Mouse (Mus musculus): ENCODE results near the gene Tbc1d16. TPM values are rescaled to one million over a fixed set of nuclear protein-coding genes. Genes with fewer than 3 reads are reported as not detected.
A peak's percentile ranks its signal among the peaks of the same experiment; 100 is the strongest.

The Tbc1d16 gene
- polyA plus RNA-seq, 1 experiment from 2014 or later: 27.2 TPM

DNA sequence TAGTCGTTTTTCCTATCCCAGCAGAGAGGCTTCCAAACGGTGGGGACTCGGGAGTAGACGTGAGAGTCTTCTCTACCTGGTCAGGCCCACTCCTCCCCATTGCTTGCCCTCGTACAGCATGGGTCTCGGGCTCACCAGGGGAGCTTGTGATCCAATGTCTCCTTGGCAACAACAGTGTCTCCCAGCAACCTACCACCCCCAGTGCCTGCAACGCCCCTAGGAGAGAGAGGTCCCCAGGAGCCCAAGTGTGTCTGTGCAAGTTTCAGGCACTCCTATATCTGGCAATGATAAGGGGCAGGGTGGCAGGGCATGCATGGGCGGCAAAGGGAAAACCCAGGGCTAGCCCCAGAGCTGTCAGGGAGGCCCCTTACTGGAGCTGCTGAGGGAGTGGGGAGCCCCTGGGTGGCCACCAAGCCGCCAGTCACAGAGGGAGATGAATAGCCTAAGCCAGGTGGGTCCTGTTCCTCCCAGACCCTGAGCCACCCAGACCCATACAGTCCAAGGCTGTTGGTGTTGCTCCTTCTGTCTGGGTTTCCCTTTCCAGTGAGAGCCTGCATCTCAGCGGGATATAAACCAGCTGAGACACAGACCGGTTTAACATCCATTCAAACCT, 99.5 kb downstream of the Tbc1d16 start:
- Histone ChIP-seq H3K4me1 (peaks cover 54% of the 10 kb centered on the region), H3K27me3 (peaks cover 20% of the 10 kb centered on the region), H3K27ac (no peak overlapping the region), H3K9ac (no peak overlapping the region), H3K9me3 (peaks cover 5% of the 10 kb centered on the region; the same call in 1 of the 2 replicates), H3K4me3 (no peak overlapping the region), H3K36me3 (no peaks in the 10 kb centered on the region), H3K4me2 (replicated peaks) (0 out of 2 replicates have a peak overlapping the region, but pooled peaks have one; percentile 2)
- 47% methylated on average over 11 of the region's 11 CpGs for WGBS
- no peak for ATAC-seq (ENCODE audit: low FRiP score, low read depth)

DNA sequence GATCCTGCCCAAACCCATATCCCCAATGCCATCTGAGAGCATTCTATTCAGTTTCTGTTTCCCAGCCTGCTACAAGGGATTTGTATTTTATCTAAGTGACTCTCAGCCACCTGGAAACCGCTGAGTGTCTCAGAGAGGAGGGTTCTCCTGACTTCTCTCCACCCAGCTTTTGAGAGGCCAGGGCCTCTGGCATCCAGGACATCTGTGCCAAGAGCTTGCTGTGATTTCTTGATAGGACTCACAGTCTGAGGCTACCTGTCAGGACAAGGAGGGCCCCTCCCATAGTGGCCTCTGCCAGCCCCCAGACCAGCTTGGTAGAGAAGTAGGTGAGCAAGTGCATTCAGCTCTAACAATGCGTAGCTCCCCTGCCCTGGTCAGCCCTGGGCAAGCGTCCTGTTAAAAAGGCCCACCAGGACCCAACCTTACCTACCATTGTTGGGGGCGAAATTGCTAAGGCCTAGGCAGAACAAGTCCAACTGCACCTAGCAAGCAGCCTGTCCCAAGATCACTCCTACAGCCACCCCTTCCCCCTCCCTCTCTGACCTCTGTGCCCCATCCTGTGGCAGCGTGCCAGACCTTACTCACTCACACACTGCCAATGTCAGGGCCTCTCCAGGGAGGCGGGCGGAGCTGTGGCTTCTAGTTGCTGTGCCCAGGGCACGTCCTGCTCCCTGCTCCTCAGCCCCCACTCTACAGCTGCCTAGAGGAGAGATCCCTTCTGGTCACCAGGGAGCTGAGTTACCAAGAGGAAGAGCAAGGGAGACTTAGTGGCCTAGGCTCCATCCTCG, 100.4 kb downstream of the Tbc1d16 start:
- no peak for ATAC-seq (ENCODE audit: low FRiP score, low read depth)
- Histone ChIP-seq H3K27me3 (peaks cover 18% of the 10 kb centered on the region), H3K27ac (no peak overlapping the region), H3K4me3 (no peak overlapping the region), H3K9ac (no peak overlapping the region), H3K9me3 (peaks cover 5% of the 10 kb centered on the region; the same call in 1 of the 2 replicates), H3K4me1 (peaks cover 51% of the 10 kb centered on the region), H3K4me2 (replicated peaks) (no peak overlapping the region), H3K36me3 (no peaks in the 10 kb centered on the region)
- WGBS: 72% methylated on average over 9 of the region's 9 CpGs

DNA sequence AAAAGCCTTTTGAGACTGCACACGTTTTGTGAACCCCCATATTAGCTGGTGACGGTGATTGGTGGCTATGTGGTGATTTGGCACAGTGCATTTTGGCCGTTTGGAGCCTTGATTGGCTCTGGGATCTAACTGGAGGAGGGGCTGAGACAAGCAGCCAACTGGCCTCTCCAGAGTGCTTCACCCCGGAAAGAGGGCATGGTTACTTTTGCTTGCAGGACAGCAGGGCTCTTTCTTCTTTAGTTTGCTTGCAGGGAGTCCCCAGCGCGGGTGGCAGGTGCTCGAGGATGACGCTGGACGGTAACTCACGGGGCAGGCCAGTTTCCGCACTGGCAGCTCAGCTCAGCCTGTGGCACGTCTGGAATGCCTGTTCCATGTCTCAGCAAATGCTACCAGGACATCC, 101.2 kb downstream of the Tbc1d16 start:
- Histone ChIP-seq H3K4me1 (peaks cover 51% of the 10 kb centered on the region), H3K4me3 (no peak overlapping the region), H3K27me3 (peaks cover 18% of the 10 kb centered on the region), H3K9ac (no peak overlapping the region), H3K4me2 (replicated peaks) (peak overlapping the region; percentile 49), H3K36me3 (no peaks in the 10 kb centered on the region), H3K27ac (peak overlapping the region; percentile 67; the same call in 1 of the 2 replicates), H3K9me3 (peaks cover 5% of the 10 kb centered on the region; the same call in 1 of the 2 replicates)
- no peak for ATAC-seq (ENCODE audit: low FRiP score, low read depth)
- WGBS: 36% methylated on average over 12 of the region's 12 CpGs

DNA sequence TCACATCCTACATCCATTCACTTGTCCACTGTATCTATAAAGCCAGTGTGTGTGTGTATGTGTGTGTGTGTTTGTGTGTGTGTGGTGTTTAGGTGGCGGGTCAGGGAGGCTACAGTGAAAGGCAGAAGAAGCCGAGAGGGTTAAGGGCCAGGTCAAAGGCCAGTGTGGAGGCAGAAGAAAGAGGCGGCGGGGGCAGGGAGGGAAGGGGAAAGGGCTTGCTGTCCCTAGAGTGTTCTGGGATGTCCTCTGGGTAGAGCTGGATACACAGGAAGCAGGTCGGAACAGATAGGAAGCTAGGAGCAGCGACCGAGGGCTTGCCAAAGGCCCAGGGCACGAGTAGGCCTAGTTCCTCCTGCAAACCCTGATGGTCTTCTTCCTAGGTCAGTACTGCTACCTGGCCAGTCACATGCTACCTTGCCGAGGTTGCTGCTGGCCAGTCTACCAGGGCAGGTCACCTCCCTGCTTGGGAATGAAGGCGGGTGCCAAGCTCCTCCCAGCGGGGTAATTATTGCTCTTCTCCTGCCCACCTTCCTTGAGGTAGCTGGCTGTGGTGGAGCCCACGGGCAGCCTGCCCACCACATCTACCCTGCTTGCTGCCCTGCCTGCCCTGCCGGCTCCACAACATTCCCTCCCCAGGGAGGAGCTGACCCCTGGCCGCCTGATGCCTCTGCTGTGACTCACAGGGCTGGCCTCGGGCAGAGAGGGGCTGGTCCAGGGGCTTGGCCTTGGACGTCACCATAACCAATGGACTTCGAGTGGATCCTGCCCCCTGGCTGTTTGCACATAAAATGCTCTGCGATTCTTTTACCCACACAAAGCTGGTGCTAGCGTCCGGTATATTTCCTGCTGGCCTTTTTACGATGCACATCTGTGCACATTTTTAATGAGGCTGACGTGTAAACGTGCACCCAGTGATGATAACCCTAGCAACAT, 102.1 kb downstream of the Tbc1d16 start:
- no peak overlapping the region for H3K4me3 ChIP-seq
- peak overlapping the region; percentile 67 for H3K27ac ChIP-seq
- peaks cover 3% of the 10 kb centered on the region; the same call in 1 of the 2 replicates for H3K9me3 ChIP-seq
- H3K36me3 ChIP-seq: no peaks in the 10 kb centered on the region
- ATAC-seq (ENCODE audit: low FRiP score, low read depth): peak; percentile 51
- WGBS: 24% methylated on average over 23 of the region's 23 CpGs
- H3K4me1 ChIP-seq: peaks cover 51% of the 10 kb centered on the region
- peak overlapping the region; percentile 45 for H3K9ac ChIP-seq
- peak overlapping the region; percentile 49 for H3K4me2 ChIP-seq (replicated peaks)
- H3K27me3 ChIP-seq: peaks cover 18% of the 10 kb centered on the region

DNA sequence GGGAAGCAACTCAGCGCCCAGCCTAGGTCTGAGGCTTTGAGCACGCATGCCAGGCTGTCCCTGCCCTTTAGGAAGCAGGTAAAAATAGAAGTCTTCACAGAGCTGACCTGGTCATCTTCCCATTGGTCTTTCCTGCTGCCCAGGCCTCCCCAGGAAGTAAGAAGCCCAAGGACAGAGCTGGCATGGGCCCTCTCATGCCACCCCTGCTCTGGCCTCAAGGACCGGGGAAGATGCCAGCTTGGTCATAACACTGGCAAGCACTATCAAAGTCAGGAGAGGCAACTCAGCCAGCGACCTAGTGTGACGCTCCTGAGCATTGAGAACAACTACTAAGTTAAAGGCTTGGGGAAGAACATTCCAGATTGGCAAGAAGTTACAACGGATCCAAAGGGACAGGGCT, 103.8 kb downstream of the Tbc1d16 start:
- ATAC-seq (ENCODE audit: low FRiP score, low read depth): no peak
- H3K4me1 ChIP-seq: peaks cover 40% of the 10 kb centered on the region
- H3K27me3 ChIP-seq: peaks cover 16% of the 10 kb centered on the region
- H3K27ac ChIP-seq: no peak overlapping the region
- no peak overlapping the region for H3K4me2 ChIP-seq (replicated peaks)
- H3K9me3 ChIP-seq: no peaks in the 10 kb centered on the region
- WGBS: 90% methylated on average over 6 of the region's 6 CpGs
- no peak overlapping the region for H3K4me3 ChIP-seq
- H3K36me3 ChIP-seq: no peaks in the 10 kb centered on the region
- H3K9ac ChIP-seq: no peak overlapping the region

DNA sequence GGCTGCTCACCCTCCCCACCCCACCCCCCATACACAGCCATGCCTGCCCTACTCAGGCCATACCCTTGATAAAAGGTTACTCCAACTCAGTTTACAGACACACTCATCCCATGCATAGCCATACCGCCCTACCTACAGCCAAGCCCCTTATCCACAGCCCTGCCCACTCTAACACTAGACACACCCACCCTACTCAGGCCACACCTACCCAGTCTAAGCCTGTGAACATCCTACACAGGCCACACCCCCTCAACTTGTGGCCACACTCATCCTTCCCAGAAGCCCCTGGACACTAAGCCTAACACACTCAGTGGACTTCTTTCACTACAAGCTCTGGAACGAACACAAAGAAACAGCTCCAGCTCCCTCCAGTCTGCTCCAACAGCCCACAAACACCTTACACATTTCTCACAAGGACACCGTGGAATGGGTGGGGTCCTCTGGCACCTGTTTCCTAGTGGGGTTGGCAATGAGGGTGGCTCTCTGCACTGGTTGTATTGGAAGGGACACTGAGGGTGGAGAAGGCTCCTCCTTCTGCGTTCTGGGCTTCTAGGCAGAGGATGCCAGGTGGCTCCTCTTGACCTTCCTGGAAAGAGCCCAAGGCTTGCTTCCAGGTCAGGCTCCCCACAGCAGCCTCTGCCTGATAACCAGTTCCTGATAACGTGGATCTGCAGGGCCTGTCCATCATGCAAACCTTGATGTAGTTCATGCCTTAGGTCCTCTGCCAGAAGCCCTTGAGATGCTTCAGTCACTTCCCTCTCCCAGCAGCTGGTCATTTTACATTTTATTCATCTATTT, 104.6 kb downstream of the Tbc1d16 start:
- Histone ChIP-seq H3K9me3 (no peaks in the 10 kb centered on the region), H3K27ac (no peak overlapping the region), H3K4me1 (peaks cover 39% of the 10 kb centered on the region), H3K4me3 (no peak overlapping the region), H3K36me3 (no peaks in the 10 kb centered on the region), H3K27me3 (peaks cover 9% of the 10 kb centered on the region), H3K4me2 (replicated peaks) (no peak overlapping the region), H3K9ac (no peak overlapping the region)
- ATAC-seq (ENCODE audit: low FRiP score, low read depth): no peak
- 90% methylated on average over 5 of the region's 5 CpGs for WGBS

DNA sequence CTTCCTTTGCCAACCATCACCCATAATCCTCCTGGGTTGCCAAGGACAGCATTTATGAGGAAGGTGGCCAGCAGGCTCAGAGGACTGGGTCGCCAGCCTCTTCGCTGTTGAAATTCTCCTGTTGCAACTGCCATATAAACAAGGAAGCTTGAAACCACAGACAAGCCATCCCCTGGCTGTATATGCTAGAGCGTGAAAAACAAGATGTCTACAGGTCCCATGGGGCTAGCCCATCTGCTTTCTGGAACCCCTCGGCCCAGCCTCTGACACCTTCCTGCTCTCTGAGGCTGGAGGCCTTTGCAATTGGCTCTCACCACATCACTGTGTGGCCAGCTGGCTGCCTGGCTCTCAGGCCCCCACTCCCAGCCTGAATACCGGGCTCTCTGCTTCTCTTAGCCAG, 105.9 kb downstream of the Tbc1d16 start:
- 65% methylated on average over 5 of the region's 5 CpGs for WGBS
- H3K4me1 ChIP-seq: peaks cover 35% of the 10 kb centered on the region
- no peaks in the 10 kb centered on the region for H3K9me3 ChIP-seq
- H3K36me3 ChIP-seq: no peaks in the 10 kb centered on the region
- no peak overlapping the region for H3K4me3 ChIP-seq
- no peak for ATAC-seq (ENCODE audit: low FRiP score, low read depth)
- H3K4me2 ChIP-seq (replicated peaks): no peak overlapping the region
- peaks cover 5% of the 10 kb centered on the region; the same call in 1 of the 2 replicates for H3K27me3 ChIP-seq
- no peak overlapping the region for H3K27ac ChIP-seq
- no peak overlapping the region for H3K9ac ChIP-seq

DNA sequence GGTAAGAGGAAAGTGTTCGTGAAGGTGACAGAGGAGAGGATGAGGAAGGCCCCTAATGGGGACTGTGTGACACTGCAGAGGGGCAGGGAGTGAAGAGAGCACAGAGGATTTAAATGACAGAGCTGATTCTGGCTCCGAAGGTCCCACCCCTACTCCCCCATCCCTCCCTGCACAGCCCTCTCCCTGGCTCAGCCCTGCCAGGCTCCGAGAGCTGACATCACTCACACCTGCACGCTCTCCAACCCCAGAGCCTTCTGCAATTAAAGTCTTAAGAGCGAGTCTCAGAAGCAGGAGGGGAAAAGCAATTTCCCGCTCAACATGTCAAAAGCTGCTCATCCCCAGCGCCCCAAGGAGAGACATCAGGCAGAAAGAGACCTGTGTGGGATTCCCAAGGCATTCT, 109.4 kb downstream of the Tbc1d16 start:
- Histone ChIP-seq H3K9me3 (no peaks in the 10 kb centered on the region), H3K4me2 (replicated peaks) (no peak overlapping the region), H3K4me3 (no peak overlapping the region), H3K4me1 (peaks cover 16% of the 10 kb centered on the region), H3K27me3 (peaks cover 13% of the 10 kb centered on the region; the same call in 1 of the 2 replicates), H3K27ac (no peak overlapping the region), H3K36me3 (no peaks in the 10 kb centered on the region), H3K9ac (peak overlapping the region; percentile 31; the same call in 1 of the 2 replicates)
- WGBS: 13% methylated on average over 7 of the region's 7 CpGs
- ATAC-seq (ENCODE audit: low FRiP score, low read depth): no peak

DNA sequence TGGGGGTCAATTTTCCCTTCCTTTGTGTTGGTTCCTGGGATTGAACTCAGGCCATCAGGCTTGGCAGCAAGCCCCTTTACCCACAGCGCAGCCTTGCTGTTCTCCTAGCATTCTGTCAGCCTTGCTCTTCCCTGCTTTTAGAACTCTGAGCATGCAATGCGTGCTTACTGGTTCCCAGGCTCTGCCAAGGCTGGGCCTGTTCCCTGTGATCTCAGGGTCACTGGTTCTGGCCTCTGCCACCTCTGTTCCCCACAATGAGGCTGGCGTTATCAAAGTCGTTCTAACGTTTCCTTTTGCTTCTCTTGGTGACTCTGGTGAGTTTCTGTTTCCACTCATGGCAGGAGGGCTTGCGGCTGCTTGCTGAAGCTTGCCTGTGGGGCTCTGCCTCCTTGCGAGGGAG, 110.4 kb downstream of the Tbc1d16 start:
- H3K9ac ChIP-seq: 0 out of 2 replicates have a peak overlapping the region, but pooled peaks have one; percentile 2

DNA sequence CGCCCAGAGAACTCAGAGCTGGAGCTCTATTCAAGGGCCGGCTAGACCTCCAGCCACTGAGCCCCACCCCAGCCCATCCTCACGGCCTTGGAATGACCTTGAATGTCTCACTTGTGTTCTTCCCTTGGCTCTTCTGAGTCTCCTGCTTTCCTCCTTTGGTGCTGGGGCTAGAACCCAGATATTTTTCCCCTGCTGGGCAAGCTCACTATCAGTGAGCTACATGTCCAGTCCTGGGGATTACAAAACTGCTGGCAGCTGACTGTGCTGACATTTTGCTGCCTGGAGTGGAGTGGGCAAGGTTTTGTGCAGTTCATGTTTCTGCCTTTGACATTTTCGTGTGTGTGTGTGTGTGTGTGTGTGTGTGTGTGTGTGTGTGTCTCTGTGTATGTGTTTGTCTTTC, 111.3 kb downstream of the Tbc1d16 start:
- Histone ChIP-seq H3K36me3 (no peaks in the 10 kb centered on the region), H3K4me2 (replicated peaks) (no peak overlapping the region), H3K27me3 (peaks cover 13% of the 10 kb centered on the region; the same call in 1 of the 2 replicates), H3K9ac (no peak overlapping the region), H3K27ac (no peak overlapping the region), H3K4me1 (peaks cover 16% of the 10 kb centered on the region), H3K9me3 (no peaks in the 10 kb centered on the region), H3K4me3 (no peak overlapping the region)
- 57% methylated on average over 4 of the region's 4 CpGs for WGBS
- ATAC-seq (ENCODE audit: low FRiP score, low read depth): no peak

More for the DNA sequence above, 110.4 kb downstream of the Tbc1d16 start:
- Histone ChIP-seq H3K36me3 (no peaks in the 10 kb centered on the region), H3K27ac (no peak overlapping the region), H3K4me2 (replicated peaks) (no peak overlapping the region), H3K4me1 (peaks cover 16% of the 10 kb centered on the region), H3K27me3 (peaks cover 13% of the 10 kb centered on the region; the same call in 1 of the 2 replicates), H3K4me3 (no peak overlapping the region), H3K9me3 (no peaks in the 10 kb centered on the region)
- WGBS: 50% methylated on average over 7 of the region's 7 CpGs
- no peak for ATAC-seq (ENCODE audit: low FRiP score, low read depth)

DNA sequence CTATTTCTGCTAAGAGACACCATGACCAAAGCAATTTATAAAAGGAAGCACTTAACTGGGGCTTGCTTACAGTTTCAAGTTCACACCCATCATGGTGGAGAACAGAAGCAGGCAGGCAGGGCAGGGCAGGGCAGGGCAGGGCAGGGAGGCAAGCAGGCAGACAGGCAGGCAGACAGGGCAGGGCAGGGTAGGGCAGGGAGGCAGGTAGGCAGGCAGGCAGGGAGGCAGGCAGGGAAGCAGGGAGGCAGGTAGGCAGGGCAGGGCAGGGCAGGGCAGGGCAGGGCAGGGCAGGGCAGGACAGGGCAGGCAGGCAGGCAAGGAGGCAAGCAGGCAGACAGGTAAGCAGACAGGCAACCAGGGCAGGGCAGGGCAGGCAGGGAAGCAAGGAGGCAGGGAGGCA, 115.6 kb downstream of the Tbc1d16 start:
- H3K27me3 ChIP-seq: peaks cover 12% of the 10 kb centered on the region; the same call in 1 of the 2 replicates

More for the DNA sequence above, 115.6 kb downstream of the Tbc1d16 start:
- no peak overlapping the region for H3K27ac ChIP-seq
- H3K4me1 ChIP-seq: no peaks in the 10 kb centered on the region
- H3K36me3 ChIP-seq: no peaks in the 10 kb centered on the region
- no peak overlapping the region for H3K4me3 ChIP-seq
- H3K9ac ChIP-seq: no peak overlapping the region
- H3K4me2 ChIP-seq (replicated peaks): no peak overlapping the region
- no peak for ATAC-seq (ENCODE audit: low FRiP score, low read depth)
- no peaks in the 10 kb centered on the region for H3K9me3 ChIP-seq
